Mouse (Mus musculus) intestine, postnatal 0 days (tissue): ENCODE data around the gene Fmnl1. TPM values are rescaled to one million over a fixed set of nuclear protein-coding genes. Genes with fewer than 3 reads are reported as not detected.

Experiments
- ATAC-seq: fragments of 200-750 bp; cut with Nextera tagmentation; 2 replicates; pipeline ENCODE4 v1.8.0; 2017; ENCODE audit warnings: mild to moderate bottlenecking, moderate TSS enrichment, moderate library complexity
- H3K27ac ChIP-seq: fragments of 300-500 bp; sonication (generic); 2 replicates; pipeline ENCODE4 v1.5.1; 2014; ENCODE audit warnings: mild to moderate bottlenecking, low read depth, low read length, moderate library complexity
- H3K27me3 ChIP-seq: fragments of 300-500 bp; sonication (generic); replicated peaks from 2 replicates; pipeline ENCODE4 v1.6.1; 2014; ENCODE audit warnings: low read length, mixed read lengths; ENCODE audit not compliant: control insufficient read depth, insufficient read depth
- H3K36me3 ChIP-seq: fragments of 300-500 bp; sonication (generic); 2 replicates; pipeline ENCODE4 v1.6.1; 2014; ENCODE audit warnings: mild to moderate bottlenecking, moderate library complexity; ENCODE audit not compliant: control insufficient read depth, insufficient read depth
- H3K4me1 ChIP-seq: fragments of 300-500 bp; sonication (generic); replicated peaks from 2 replicates; pipeline ENCODE4 v1.6.1; 2014; ENCODE audit warnings: antibody characterized with exemption, low read length, mixed read lengths; ENCODE audit not compliant: control insufficient read depth, insufficient read depth
- H3K4me2 ChIP-seq: fragments of 300-500 bp; sonication (generic); replicated peaks from 2 replicates; pipeline ENCODE4 v1.6.1; 2014; ENCODE audit warnings: low read depth, mild to moderate bottlenecking, moderate library complexity
- H3K4me3 ChIP-seq: fragments of 300-500 bp; sonication (generic); 2 replicates; pipeline ENCODE4 v1.5.1; 2014; ENCODE audit warnings: low read depth, low read length
- H3K9ac ChIP-seq: fragments of 300-500 bp; sonication (generic); 2 replicates; pipeline ENCODE4 v1.6.1; 2014; ENCODE audit warnings: mild to moderate bottlenecking, low read depth, low read length
- H3K9me3 ChIP-seq: fragments of 300-500 bp; sonication (generic); 2 replicates; pipeline ENCODE4 v1.6.1; 2016; ENCODE audit warnings: mixed run types; ENCODE audit not compliant: control insufficient read depth
- CTCF ChIP-seq: sonication (generic); IDR thresholded peaks from 2 replicates; pipeline ENCODE4 v1.5.1; 2016; ENCODE audit warnings: low read depth, mild to moderate bottlenecking, control low read depth, antibody characterized with exemption, moderate library complexity
- WGBS: fragments of 180-500 bp; shearing (Covaris S2); extraction: QIAGEN DNeasy Blood & Tissue Kit; methylation state at CpG from one replicate; pipeline ENCODE4 v1.1.7; 2014; 5-methylcytosine and 5-hydroxymethylcytosine counted together
- polyA plus RNA-seq: library from polyadenylated mRNA; unstranded; fragments of >200 nt; fragmentation: Nextera tagmentation; extraction: Ambion mirVana; gene quantifications from 2 replicates; pipeline ENCODE4 v1.2.1, GENCODE M21; 2015

Gene Fmnl1
- polyA plus RNA-seq, 1 experiment from 2014 or later = 1.0 TPM

DNA sequence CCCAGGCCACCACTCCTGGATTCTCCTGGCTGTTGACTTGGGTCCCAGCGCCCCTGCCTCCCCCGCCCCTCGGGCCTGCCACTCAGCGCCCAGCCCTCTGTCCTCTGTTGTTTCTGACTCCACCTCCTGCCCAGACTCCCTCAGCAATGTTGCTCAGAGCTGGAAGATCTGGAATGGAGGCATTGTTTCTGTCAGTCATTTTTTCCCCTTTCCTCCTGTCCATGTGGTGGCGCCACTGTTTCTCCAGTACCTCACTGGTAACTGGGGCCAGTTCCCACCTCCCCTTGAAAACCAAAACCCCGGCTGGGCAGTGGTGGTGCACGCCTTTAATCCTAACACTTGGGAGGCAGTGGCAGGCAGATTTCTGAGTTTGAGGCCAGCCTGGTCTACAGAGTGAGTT, 9.5 kb upstream of the Fmnl1 start:
- Histone ChIP-seq H3K4me1 (no peaks in the 10 kb centered on the region), H3K27me3 (no peaks in the 10 kb centered on the region), H3K27ac (no peak overlapping the region), H3K4me2 (no peak overlapping the region), H3K4me3 (no peak overlapping the region), H3K9ac (no peak overlapping the region), H3K9me3 (no peaks in the 10 kb centered on the region), H3K36me3 (no peaks in the 10 kb centered on the region)
- 78% methylated on average over 7 of the region's 7 CpGs for WGBS
- TF ChIP-seq CTCF = peak; percentile 52
- ATAC-seq = no peak

DNA sequence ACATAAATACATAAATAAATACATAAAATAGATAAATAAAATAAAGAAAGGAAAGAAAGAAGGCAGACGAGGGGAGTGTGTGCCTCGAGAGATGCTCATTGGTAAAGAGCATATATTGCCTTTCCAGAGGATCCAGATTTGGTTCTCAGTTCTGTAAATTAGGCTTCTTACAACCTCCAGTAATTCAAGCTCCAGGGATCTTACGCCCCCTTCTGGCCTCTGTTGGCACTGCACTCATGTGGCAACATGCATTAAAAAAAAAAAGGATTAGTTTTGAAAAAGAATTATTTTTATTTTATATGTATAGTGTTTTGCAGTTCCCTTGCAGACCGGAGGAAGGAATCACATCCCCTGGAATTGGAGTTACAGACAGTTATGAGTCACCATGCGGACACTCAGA, 8.8 kb upstream of the Fmnl1 start:
- Histone ChIP-seq H3K4me1 (no peaks in the 10 kb centered on the region), H3K27me3 (no peaks in the 10 kb centered on the region), H3K4me2 (no peak overlapping the region), H3K9ac (no peak overlapping the region), H3K4me3 (no peak overlapping the region), H3K36me3 (no peaks in the 10 kb centered on the region), H3K27ac (no peak overlapping the region), H3K9me3 (no peaks in the 10 kb centered on the region)
- WGBS = 88% methylated on average over 5 of the region's 5 CpGs
- peak; percentile 55 for TF ChIP-seq CTCF
- ATAC-seq = no peak

DNA sequence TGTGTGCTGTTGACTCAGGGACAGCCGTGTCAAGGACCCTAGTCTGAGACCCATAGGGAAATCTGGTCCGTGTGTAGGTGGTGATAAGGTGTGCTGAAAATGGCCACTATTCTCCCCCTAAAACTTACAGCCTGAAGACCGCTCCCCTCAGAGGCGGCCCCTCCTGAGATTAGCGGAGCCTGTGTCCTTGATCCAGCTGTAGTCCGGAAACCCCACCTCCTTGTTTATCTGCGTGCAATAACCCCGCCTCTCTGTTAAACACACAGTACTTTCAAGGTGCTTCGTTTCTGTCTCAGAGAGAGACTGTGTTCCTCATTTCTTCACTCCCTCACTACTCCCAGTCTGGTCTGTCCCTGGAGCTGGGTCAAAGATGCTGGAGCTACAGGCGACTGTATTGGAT, 6.5 kb upstream of the Fmnl1 start:
- no peaks in the 10 kb centered on the region for H3K9me3 ChIP-seq
- 16% methylated on average over 10 of the region's 10 CpGs for WGBS
- H3K9ac ChIP-seq = no peak overlapping the region
- H3K4me1 ChIP-seq = no peaks in the 10 kb centered on the region
- peak overlapping the region; percentile 27; the same call in 1 of the 2 replicates for H3K4me2 ChIP-seq
- H3K27me3 ChIP-seq = 0 out of 2 replicates have a peak, but pooled peaks cover 2% of the 10 kb centered on the region
- no peak for ATAC-seq
- H3K27ac ChIP-seq = no peak overlapping the region
- TF ChIP-seq CTCF = no peak
- H3K36me3 ChIP-seq = no peaks in the 10 kb centered on the region
- no peak overlapping the region for H3K4me3 ChIP-seq

DNA sequence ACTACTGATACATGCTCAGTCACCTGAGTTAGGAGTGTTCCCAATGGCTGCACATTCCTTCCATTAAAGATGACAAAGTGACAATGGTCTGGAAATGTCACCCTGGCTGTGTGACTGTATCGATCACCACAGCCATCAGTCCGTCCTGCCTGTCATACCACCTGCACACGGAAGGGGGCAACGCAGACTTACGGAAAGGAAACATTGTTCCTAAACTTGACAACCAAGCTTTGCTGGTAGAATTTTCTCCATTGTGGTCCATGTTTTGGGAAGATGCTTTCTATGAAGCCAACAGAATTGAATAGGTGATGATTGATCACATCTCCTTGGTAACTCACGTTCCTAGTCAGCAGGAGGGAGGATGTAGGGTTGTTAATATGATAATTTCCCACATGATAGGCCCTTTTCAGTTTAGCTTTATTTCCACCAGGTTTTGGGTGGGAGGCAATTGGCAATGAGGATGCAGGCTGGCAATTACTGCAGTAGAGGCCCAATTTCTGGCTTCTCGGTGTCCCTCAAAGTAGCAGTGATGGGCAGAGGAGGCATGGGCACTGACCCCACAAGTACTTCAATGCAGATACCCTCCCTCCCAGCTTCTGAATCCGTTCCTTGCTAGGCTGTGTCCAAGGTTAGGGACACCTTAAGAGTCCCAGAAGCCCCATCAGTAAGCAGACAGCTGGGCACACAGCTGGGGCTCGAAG, 2.1 kb upstream of the Fmnl1 start:
- H3K27me3 ChIP-seq = peaks cover 27% of the 10 kb centered on the region
- peak; percentile 99 for TF ChIP-seq CTCF
- 26% methylated on average over 9 of the region's 9 CpGs for WGBS

DNA sequence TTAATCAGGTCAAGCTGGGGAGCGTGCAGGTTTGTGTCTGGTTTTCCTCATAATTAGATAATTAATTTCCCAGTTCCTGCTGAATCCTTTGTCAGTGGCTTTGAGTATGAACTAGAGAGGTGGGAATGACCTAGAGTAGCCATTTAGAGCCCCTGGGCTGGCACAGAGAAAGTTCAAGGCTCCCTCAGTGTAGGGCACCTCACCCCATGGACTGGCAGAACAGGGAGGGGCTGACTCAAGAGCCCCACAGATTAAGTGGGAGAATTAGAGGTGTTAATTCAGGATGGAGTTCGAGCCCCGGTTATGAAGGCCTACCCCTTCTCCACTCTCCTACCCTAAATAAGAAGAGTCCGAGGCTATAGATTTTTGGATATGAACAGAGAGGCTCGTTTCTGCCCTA, 1.2 kb upstream of the Fmnl1 start:
- H3K27me3 ChIP-seq = peaks cover 27% of the 10 kb centered on the region
- H3K9me3 ChIP-seq = no peaks in the 10 kb centered on the region
- H3K36me3 ChIP-seq = no peaks in the 10 kb centered on the region
- peaks cover 5% of the 10 kb centered on the region; the same call in 1 of the 2 replicates for H3K4me1 ChIP-seq
- H3K4me2 ChIP-seq = no peak overlapping the region
- H3K27ac ChIP-seq = no peak overlapping the region
- ATAC-seq = no peak
- 92% methylated on average over 5 of the region's 5 CpGs for WGBS
- no peak for TF ChIP-seq CTCF
- H3K9ac ChIP-seq = no peak overlapping the region
- H3K4me3 ChIP-seq = no peak overlapping the region

More for the DNA sequence above, 2.1 kb upstream of the Fmnl1 start:
- Histone ChIP-seq H3K4me1 (peaks cover 5% of the 10 kb centered on the region; the same call in 1 of the 2 replicates), H3K4me3 (no peak overlapping the region), H3K9me3 (no peaks in the 10 kb centered on the region), H3K36me3 (no peaks in the 10 kb centered on the region), H3K9ac (no peak overlapping the region), H3K27ac (no peak overlapping the region), H3K4me2 (no peak overlapping the region)
- ATAC-seq = no peak

GRCm38 (mm10) chr11:103170111-103170493, 805 bp upstream of the Fmnl1 start:
- H3K9me3 ChIP-seq = no peaks in the 10 kb centered on the region
- H3K4me3 ChIP-seq = peak overlapping the region; percentile 56; the same call in 1 of the 2 replicates
- H3K4me2 ChIP-seq = peak overlapping the region; percentile 96
- no peak for TF ChIP-seq CTCF
- WGBS = 44% methylated on average over 3 of the region's 3 CpGs
- no peak overlapping the region for H3K9ac ChIP-seq
- ATAC-seq = no peak
- no peak overlapping the region for H3K27ac ChIP-seq
- peaks cover 5% of the 10 kb centered on the region; the same call in 1 of the 2 replicates for H3K4me1 ChIP-seq
- H3K36me3 ChIP-seq = no peaks in the 10 kb centered on the region
- H3K27me3 ChIP-seq = peaks cover 27% of the 10 kb centered on the region
